Mouse (Mus musculus) spleen, adult 2 months (tissue): ENCODE measurements at regions not wholly inside any gene's neighbourhood (a gene's known extent, or its start where the extent isn't known, plus 50 kb on each side); places are given as distances from the start of the nearest gene placed in this dataset.

Experiments
- DNase-seq, 2 experiments: peaks; one replicate each; pipeline versions ENCODE4 v3.0.0 to v3.0.0-alpha.2; 2012 to 2021; ENCODE audit warnings: low spot score in 2 of 2, low read depth in 1 of 2
- H3K27ac ChIP-seq: fragments of 200-500 bp; 2 replicates; pipeline ENCODE4 v1.5.1; 2012; ENCODE audit warnings: low read length, inconsistent platforms; ENCODE audit not compliant: insufficient read depth
- H3K27me3 ChIP-seq: fragments of 200-500 bp; 2 replicates; pipeline ENCODE4 v1.6.1; 2012; ENCODE audit warnings: mild to moderate bottlenecking, moderate library complexity, low read length, inconsistent platforms; ENCODE audit not compliant: control insufficient read depth, insufficient read depth
- H3K36me3 ChIP-seq: fragments of 200-500 bp; 2 replicates; pipeline ENCODE4 v1.6.1; 2012; ENCODE audit warnings: mild to moderate bottlenecking, low read length, inconsistent platforms; ENCODE audit not compliant: control insufficient read depth, insufficient read depth
- H3K4me1 ChIP-seq: fragments of 200-500 bp; 2 replicates; pipeline ENCODE4 v1.6.1; 2011; ENCODE audit warnings: inconsistent platforms; ENCODE audit not compliant: control insufficient read depth, insufficient read depth, insufficient read length
- H3K4me3 ChIP-seq: fragments of 200-500 bp; 2 replicates; pipeline ENCODE4 v1.5.1; 2011; ENCODE audit warnings: mild to moderate bottlenecking, inconsistent platforms; ENCODE audit not compliant: insufficient read depth, insufficient read length; ENCODE audit errors: extremely low read depth
- CTCF ChIP-seq: fragments of 200-500 bp; IDR thresholded peaks from 2 replicates; pipeline ENCODE4 v1.5.1; 2011; ENCODE audit warnings: mild to moderate bottlenecking, inconsistent platforms; ENCODE audit not compliant: insufficient read depth, insufficient read length, insufficient replicate concordance; ENCODE audit errors: extremely low read depth
- POLR2A ChIP-seq: fragments of 200-500 bp; IDR thresholded peaks from 2 replicates; pipeline ENCODE4 v1.6.1; 2011; ENCODE audit warnings: low read depth, low read length, inconsistent platforms
- WGBS: fragments of 180-500 bp; shearing (Covaris S2); methylation state at CpG from one replicate; pipeline ENCODE4 v1.1.7; 2018; 5-methylcytosine and 5-hydroxymethylcytosine counted together

- TF ChIP-seq POLR2A, result no peak
- no peak for TF ChIP-seq CTCF
Measured at GRCm38 (mm10) chr3:149171766-149172165, 181.4 kb upstream of the Adgrl2 start.

GRCm38 (mm10) chr3:149170191-149170590 is 179.8 kb upstream of the Adgrl2 start:
- TF ChIP-seq POLR2A (no peak), CTCF (no peak)
- Histone ChIP-seq H3K36me3 (no peaks in the 10 kb centered on the region), H3K4me3 (no peak overlapping the region), H3K4me1 (no peaks in the 10 kb centered on the region), H3K27ac (no peak overlapping the region), H3K27me3 (no peaks in the 10 kb centered on the region)
- WGBS, result 93% methylated on average over 7 of the region's 7 CpGs
- no peak for DNase-seq

More at GRCm38 (mm10) chr3:149171766-149172165, 181.4 kb upstream of the Adgrl2 start:
- H3K27me3 ChIP-seq, result no peaks in the 10 kb centered on the region
- no peaks in the 10 kb centered on the region for H3K36me3 ChIP-seq
- no peak for DNase-seq
- no peak overlapping the region for H3K4me3 ChIP-seq
- WGBS, result 83% methylated on average over 4 of the region's 4 CpGs
- H3K4me1 ChIP-seq, result no peaks in the 10 kb centered on the region
- H3K27ac ChIP-seq, result no peak overlapping the region

DNA sequence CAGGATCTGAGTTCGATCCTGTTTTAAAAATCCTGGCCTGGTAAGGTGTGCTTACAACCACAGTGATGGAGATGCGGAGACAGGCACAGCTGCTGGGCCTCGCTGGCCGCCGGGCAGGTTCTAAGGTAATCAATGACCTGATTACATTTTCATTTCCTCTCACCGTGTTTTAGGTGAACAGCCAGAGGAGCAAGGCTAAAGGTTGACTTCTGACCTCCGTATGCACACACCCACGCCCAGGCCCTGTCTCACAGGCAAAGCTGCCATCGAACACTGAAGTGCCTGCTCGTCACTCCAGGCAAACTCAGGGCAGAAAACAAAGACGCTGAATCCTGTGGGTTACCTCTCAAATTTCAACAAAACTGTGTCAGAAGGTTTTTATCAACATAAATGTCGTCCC is 179.1 kb upstream of the Adgrl2 start:
- no peak for DNase-seq
- Histone ChIP-seq H3K4me3 (no peak overlapping the region), H3K27ac (no peak overlapping the region), H3K36me3 (no peaks in the 10 kb centered on the region), H3K4me1 (no peaks in the 10 kb centered on the region), H3K27me3 (no peaks in the 10 kb centered on the region)
- WGBS, result 86% methylated on average over 12 of the region's 12 CpGs
- no peak for TF ChIP-seq CTCF
- TF ChIP-seq POLR2A, result no peak

- 85% methylated on average over 3 of the region's 3 CpGs for WGBS
- DNase-seq, result no peak
- no peaks in the 10 kb centered on the region for H3K27me3 ChIP-seq
- no peaks in the 10 kb centered on the region for H3K36me3 ChIP-seq
- TF ChIP-seq POLR2A, result no peak
- no peak for TF ChIP-seq CTCF
- no peak overlapping the region for H3K4me3 ChIP-seq
- no peak overlapping the region for H3K27ac ChIP-seq
- no peaks in the 10 kb centered on the region for H3K4me1 ChIP-seq
Measured at GRCm38 (mm10) chr3:149167997-149168396, 177.6 kb upstream of the Adgrl2 start.

DNA sequence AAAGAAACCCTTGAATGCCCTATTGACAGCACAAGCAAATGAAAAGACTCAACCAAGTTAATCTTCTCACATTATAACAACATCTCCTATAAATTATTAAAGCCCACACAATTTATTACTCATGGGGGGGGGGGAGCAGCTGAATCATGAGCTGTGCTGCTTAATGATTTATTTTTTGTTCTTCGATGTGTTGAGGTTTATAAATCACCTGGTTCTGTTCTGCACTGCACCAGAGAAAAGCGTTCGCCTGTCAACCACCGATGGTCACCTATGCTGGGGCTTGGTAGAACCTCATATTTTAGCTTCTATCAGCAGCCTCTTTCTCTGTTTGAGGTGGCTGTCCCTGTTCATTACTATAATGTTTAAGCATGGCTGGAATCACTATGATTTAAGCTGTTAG is 174.4 kb upstream of the Adgrl2 start:
- DNase-seq, result no peak
- TF ChIP-seq POLR2A, result no peak
- TF ChIP-seq CTCF, result no peak
- Histone ChIP-seq H3K36me3 (no peaks in the 10 kb centered on the region), H3K27ac (no peak overlapping the region), H3K27me3 (no peaks in the 10 kb centered on the region), H3K4me1 (no peaks in the 10 kb centered on the region), H3K4me3 (no peak overlapping the region)
- WGBS, result 87% methylated on average over 4 of the region's 4 CpGs

- Histone ChIP-seq H3K4me3 (no peak overlapping the region), H3K27ac (no peak overlapping the region), H3K27me3 (no peaks in the 10 kb centered on the region), H3K4me1 (no peaks in the 10 kb centered on the region), H3K36me3 (no peaks in the 10 kb centered on the region)
- WGBS, result 67% methylated on average over 6 of the region's 6 CpGs
- no peak for DNase-seq
- TF ChIP-seq POLR2A (no peak), CTCF (no peak)
Measured at GRCm38 (mm10) chr3:149163591-149163990, 173.2 kb upstream of the Adgrl2 start.

DNA sequence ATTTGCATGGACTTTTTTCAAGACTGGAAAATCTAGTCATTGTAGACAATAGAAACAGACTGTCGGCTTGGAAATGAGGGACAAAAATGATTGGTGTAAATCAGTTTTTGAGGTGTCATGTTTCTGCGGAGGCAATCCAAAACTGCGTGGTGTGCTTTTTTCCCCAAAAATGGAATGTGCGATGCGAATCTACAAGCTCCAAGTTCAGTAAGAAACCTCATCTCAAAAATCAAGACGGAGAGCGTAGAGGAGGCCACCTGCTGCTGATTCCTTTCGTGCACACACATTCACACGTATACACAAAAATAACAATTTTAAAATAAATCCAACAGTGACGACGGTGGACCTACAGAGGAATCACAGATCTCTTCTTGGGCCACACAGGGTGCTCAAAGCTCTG is 170.5 kb upstream of the Adgrl2 start:
- WGBS, result 91% methylated on average over 11 of the region's 11 CpGs
- Histone ChIP-seq H3K27ac (no peak overlapping the region), H3K36me3 (no peaks in the 10 kb centered on the region), H3K4me3 (no peak overlapping the region), H3K4me1 (no peaks in the 10 kb centered on the region), H3K27me3 (no peaks in the 10 kb centered on the region)
- DNase-seq, result no peak
- TF ChIP-seq CTCF (no peak), POLR2A (no peak)
